Mouse (Mus musculus): Measurements from ENCODE around the gene Rnf216.

Gene Rnf216

DNA sequence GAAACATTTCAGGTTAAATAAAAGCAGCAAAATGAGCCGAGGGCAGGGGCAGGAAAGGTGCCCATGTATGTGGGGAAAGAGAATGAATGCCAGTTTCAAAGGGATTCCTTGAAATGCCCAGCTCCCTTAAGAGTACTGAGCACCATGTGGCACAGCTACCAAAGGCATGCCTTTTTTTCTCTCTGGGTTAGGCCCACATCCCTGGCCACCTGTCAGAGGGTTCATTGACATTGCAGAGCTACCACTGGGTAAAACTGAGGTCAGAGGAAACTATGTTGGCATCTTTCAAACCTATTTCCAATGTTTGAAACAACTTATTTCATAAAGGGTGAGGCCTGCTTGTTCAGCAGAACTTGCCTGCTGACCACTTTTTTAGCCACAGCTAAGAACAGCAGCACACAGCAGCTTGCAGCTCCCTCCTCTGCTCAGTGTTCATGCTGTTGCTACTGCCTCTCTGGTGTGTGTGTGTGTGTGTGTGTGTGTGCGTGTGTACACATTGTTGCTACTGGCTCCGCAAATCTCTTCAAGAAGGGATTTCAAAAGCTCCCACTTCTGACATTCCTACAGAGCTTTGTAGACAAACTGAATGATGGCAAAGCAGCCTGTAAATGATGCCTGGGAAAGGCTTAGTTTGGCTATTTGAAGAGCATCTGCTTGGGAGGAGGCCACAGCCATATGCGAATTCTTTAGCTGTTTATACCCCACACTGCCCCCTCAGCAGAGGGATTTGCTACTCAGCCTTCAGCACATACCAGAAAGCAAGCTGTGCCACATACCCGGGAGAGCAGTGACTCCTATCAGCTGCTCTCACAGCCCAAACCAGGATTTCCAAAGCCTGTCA lies 59.4 kb downstream of the Rnf216 start:
- no peak for DNase-seq (ENCODE audit: low read depth)

DNA sequence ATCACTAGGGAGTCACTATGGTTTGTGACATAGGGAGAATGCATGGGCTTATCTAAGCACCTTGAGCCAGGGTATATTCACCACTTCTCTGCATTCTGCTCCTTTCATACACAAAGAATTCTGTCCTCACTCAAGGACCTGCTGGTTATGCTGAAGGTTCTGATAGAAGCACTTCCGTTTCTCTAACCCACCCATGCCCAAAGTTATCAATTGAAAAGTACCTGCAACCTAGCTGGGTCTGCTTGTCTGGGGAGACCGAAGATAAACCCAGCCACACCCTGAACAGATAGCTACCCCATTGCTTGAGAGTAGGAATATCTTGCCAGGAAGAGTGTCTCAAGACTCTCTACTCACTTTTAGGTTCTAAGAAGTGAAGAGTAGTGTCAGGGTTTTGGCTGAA lies 60.1 kb downstream of the Rnf216 start:
- no peak for DNase-seq (ENCODE audit: low read depth)

DNA sequence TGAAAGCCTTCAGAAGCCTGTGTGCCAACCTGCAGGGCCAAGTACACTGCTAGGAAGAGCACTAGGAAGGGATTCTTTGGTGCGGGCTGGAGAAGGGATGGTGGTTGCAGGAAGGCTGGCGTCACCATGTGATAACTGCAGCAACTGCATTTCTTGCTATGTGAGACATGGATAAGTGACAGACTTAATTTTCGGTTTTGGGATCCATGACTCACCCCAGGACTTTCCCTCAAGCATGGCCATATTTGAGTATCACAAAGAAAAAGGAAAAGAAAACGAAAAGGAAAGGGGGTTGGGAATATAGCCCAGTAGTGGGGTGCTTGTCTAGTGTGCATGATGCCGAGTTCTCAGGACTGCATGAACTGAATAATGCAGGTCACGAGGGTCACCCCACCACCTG lies 60.9 kb downstream of the Rnf216 start:
- no peak for DNase-seq (ENCODE audit: low read depth)

DNA sequence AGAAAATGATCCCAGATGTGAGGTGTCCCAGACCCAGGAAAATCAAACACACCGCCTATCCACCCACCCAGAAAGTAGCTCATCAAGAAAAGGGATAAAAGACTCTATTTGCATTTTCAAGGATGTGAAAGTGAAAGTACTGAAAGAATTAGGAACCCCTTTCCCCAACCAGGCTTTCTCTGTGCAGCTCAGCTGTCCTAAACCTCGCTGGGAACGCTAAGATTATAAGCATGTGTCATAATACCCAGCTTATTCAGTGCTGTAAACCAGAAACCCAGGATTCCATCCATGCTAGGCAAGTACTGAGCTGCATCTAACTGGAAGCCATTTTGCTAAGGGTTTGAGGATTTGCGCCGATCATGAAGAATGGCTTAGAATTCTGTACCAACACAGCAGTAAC lies 62.5 kb downstream of the Rnf216 start:
- no peak for DNase-seq (ENCODE audit: low read depth)

DNA sequence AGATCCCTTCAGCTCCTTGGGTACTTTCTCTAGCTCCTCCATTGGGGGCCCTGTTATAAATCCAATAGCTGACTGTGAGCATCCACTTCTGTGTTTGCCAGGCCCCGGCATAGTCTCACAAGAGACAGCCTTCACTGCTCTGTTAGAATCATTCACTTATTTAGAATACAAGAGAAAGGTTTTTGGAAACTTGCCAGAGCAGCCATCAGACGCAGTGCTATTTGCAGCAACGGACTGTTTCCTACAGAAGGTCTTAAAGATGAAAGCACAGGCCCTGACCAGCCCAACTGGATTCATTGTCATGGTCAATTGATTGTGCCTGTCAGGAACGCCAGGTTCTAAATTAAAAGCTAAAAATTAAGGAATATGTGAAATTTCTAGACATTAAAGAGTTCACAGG lies 63.0 kb downstream of the Rnf216 start:
- no peak for DNase-seq (ENCODE audit: low read depth)

DNA sequence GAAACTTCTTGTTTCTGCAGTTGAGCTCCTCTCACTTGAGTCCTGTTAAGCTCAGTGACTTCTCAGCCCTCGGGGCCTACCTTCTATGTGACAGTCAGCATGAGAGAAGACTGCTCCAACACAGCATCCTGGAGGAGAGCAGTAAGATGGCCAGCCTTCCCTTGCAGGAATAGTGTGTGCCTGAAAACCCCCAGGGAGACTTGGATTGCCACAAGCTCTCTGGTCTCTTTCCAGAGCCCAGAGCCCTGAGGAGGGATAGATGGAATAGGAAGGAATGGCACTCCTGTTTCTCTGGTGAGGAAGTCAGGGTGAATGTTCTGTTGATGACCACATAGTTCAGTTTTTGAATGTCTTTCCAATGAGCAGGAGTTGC lies 63.8 kb downstream of the Rnf216 start:
- no peak for DNase-seq (ENCODE audit: low read depth)

DNA sequence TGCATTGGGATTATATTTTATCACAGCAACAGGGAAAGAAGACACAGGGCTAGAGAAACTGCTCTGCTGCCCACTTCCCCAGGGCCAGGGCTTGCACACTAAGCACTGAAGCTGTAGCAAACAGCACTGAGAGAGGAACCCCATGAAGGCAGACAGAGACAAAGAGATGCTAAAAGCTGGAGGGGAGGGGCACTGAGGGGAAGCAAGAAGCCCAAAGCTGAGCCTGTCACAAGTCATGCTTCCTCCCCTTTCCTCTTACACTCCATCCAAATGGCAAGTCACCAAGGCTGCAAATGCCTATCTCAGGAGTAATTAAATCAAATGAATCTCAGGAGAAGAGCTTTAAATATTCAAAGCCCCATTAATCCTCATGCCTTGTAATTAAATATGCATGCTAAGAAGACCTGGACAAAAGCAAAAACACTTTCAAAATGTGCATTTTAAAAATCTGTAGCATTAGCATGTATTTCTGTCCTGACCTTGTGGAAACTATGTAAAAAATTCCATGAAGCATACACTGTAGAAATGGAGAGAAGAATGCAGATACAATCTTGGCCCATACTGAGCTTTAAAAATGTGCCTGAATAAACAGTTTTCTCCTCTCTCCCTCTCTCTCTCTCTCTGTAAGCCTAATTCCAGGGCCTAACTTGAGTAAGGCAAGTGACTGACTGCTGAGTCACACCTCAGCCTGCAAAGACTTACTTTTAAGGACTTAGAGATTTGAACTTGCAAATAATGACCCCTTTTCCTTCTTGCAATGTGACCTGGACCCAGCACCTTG lies 64.4 kb downstream of the Rnf216 start:
- no peak for DNase-seq (ENCODE audit: low read depth)

DNA sequence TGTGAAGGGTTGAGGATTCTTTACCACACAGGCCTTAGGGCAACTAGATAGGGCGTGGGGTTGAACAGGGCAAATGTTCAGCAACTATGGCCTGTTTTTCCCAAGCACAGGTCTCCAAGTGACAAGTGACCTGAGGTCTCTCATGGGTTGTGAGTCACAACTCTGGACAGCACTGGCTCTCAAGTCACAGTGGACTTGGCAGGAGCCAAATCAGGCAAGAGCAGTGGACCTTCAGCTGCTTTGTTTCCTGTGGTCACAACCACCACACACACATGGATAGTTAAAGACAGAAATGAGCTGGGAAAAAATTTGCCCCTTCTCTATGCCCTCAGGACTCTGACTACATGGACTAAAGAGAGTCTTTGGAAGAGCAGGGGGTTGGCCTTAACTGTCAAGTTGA lies 65.2 kb downstream of the Rnf216 start:
- DNase-seq (ENCODE audit: low read depth) = no peak

DNA sequence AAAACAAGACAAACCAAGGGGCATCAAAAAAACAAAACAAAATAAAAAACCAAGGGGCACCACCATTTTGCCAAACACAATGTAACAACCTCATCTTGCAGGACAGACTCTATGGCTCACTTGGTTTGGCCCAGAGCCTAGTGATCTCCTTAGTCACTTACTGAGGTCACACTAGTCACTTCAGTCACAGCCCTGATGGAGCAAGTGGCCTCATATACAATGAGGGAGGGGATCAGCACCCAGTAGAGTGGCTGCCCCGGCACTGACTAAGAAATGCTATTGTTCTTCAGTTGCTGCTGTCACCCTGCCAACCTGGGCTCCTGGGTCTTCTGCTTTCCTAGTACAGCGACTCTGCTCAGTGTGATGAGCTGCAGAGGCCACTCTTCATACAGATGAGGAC lies 68.9 kb downstream of the Rnf216 start:
- DNase-seq (ENCODE audit: low read depth) = no peak

DNA sequence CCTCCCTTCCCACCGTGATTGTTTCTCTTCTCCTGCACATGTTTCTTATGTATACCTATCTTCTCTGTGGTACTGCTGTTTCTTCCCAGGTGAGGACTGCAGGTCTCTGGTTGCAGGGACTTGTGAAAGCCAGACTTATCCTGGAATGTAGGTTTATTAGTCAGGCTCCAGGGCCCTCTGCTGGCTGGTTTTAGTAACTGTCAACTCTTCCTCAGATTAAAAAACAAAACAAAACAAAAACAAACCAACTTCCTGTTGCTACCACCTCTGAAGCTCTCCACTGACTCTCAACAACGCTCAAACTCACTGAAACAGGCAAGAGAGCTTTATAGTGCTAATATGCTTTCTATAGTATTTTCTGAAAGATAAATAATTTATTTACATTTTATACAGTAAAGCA lies 69.5 kb downstream of the Rnf216 start:
- no peak for DNase-seq (ENCODE audit: low read depth)

DNA sequence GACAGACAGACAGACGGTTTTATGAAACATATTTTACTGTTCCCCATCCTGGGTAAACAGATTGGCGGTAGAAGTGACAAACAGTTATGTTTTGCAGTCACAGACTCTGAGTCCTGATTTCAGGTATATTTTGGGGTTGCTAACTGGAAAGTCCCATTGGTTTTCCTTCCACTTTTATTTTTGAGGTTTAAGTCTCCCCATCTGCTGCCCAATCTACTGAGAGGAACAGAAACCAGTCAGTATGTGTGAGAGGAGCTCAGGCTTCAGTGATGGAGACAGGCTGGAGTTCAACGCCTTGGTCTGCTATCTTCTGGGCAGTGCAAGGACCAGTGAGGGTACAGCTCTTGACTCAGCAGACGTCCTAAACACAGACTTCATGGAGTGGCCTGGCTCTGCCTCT lies 74.0 kb downstream of the Rnf216 start:
- no peak for DNase-seq (ENCODE audit: low read depth)

DNA sequence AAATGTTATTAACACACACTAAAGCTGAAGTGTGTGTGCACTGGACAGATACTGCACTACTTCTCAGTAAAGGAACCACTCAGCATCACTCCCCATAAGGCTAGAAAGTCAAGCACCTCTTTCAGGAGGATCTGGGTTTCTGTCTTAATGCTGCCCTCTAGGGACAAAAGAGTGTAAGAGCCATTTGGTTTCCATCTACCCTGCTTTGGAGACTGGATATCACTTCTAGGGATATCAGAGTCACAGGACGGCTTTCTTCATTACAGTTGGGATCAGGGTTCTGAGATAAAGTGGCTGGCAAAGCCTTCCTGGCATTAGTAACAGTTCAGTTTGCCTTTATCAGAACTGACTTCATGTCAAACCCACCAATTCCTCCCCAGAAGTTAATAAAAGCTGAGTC lies 75.6 kb downstream of the Rnf216 start:
- DNase-seq (ENCODE audit: low read depth) = no peak

DNA sequence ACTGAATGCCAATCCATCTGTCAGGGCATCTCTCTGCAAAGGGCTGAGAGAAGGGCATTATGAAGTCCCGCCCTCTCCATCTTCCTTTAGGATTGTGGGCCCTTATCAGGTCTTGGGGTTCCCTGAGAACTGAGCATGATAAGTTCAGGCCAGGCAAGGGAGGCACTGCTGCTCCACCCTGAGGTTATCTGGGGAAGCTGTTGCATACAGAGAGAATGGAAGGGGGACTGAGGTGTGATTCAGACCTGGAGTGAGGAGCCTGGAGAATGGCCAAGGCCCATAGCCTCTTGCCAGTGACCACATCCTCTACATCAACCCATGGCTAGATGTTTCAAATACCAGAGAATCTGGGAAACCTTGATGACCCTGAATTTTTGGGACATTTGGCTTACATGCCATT lies 76.7 kb downstream of the Rnf216 start:
- DNase-seq (ENCODE audit: low read depth) = peak; percentile 56

DNA sequence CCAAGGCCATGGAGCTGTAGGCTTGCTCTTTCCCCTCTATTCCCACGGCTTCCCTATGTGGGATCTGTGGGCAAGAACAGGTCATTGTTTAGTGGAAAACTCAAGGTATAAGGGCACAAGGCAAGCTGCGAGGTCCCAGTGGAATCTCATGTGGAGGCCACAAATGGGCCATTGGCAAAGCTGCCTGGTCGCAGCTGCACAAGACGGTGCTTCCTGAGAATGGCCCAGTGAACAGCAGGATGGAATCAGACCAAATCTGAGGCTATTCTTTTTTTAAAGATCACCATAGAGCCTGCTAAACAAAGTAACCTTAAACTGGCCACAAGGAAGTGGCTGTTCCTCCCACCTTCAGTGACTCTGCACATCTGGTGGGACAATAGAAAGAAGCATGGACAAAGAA lies 77.5 kb downstream of the Rnf216 start:
- no peak for DNase-seq (ENCODE audit: low read depth)

DNA sequence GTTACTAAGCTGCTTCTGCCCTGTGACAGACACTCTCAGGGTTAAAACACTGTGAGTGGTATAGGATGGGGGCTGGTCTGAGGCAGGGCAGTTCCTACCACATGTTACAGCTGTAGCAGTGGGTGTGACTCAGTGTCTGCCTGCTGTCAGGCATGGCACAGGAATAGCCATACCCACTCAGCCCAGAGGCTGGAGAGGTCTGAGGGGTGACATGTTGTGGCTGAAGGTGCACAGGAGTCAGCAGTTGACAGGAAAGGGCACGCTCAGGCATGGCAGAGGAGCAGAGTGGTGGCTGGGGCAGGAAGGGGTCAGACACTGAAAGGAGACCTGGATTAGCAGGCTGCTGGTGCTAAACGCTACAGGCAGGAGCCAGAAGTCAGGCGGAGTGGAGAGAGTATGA lies 78.7 kb downstream of the Rnf216 start:
- DNase-seq (ENCODE audit: low read depth) = no peak

DNA sequence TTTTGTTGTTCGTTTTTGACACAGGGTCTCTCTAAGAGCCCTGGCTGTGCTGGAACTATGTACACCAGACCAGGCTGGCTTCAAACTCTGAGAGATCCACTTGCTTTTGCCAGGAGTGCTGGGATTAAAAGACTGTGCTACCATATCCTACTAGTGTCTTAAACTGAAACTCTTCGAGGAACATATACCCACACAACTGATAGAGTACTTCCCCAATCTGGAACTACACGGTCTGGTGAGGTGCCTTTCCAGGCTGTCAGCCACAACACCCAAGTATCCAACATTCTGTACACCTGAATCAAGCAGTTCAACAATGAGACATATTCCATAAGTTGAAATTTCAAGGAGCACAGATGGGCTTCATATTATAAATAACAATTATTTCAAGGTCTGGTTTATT lies 79.5 kb downstream of the Rnf216 start:
- DNase-seq (ENCODE audit: low read depth) = no peak

DNA sequence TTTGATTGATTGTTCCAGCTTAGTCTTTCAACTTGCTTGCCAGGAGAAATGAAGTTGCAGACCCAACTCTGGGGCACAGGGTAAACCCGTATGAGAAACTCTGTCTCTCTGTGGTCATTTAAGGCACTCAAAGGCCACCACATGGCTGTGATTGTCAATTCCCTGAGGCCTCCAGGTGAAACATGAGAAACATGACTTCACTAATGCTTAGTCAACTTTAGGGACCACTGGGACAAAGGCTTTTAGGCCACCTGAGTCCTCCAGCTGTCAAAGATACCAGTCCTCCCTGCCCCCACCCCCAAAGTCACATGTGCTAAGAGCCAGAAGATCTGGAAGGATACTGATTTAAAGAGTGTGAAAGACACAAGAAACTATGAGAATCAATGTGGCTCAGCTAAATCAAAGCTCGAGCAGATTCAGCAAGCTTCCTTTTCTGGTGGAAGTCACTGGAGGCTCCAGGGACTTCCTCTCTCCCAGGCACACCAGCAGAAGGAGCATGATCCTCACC lies 80.1 kb downstream of the Rnf216 start:
- no peak for DNase-seq (ENCODE audit: low read depth)

DNA sequence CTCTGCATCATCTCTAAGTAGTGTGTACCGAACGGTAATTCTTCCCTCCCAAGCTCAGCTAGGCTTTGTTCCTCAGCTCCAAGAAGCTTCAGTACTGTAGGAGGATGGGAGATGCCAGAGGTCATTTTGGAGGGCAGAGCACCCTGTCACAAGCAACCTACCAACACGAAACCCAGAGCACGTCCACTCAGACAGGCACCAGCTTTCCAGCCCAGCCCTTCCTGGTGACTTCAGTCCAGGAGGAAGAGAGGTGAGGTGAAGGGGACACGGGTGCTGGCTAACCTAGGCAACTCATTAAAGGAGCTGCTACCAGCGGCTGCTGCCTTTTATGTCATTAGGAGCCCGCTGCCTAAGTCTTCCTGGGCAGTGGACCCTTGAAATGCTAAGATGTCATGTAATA lies 81.1 kb downstream of the Rnf216 start:
- no peak for DNase-seq (ENCODE audit: low read depth)

DNA sequence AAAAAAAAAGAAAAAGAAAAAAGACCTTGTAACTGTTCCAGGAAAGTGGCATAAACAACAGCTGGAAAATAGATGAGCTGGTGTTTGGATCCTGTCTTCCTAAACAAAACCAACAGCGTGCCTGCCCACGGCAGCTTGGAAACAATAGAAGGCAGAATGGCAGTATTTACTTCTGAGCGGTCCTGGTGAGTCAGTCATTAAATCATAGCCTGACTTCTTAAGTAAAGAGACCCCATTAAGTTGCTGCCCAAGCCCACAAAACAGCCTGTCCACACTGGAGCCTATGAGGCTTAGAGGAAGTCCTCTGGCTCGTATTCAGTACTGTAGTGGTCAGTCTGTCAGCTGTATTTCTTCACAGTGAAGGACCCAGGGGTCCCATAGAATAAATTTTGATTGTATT lies 81.6 kb downstream of the Rnf216 start:
- no peak for DNase-seq (ENCODE audit: low read depth)

DNA sequence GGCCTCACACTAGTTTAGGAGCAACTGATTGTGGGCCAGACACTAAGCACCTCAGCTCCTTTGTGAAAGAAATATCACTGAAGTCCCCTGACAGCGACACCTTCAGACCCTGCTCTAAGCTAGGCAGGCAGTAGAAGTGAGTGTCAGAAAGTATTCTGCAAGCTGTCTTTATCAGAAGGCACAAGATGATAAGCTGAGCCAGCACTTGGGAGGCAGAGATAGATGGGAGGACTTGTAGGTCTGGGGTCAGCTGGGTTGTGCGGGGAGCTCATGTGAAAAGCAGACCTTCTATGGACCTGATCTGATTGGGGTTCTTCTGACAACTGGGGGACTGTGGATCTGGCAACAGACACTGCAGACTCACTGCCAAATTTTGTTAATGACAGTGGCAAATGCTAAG lies 88.9 kb downstream of the Rnf216 start:
- no peak for DNase-seq (ENCODE audit: low read depth)

DNA sequence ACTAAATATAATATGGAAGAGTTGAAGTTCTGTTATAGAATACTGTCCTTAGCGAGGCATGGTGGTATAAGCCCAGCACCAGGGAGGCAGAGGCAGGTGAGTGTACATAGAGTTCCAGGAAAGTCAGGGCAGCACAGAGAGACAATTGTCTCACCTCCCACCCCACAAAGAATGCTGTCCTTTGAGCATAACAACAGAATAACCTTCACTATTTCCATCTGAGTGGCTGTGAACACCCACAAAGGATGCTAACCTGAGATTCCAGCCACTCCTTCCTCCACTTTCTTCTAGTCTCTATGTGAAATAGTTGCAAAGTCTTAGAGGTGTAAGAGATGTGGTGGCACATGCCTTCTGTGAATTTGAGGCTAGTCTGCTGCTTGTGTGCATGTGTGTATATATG lies 89.8 kb downstream of the Rnf216 start:
- no peak for DNase-seq (ENCODE audit: low read depth)

DNA sequence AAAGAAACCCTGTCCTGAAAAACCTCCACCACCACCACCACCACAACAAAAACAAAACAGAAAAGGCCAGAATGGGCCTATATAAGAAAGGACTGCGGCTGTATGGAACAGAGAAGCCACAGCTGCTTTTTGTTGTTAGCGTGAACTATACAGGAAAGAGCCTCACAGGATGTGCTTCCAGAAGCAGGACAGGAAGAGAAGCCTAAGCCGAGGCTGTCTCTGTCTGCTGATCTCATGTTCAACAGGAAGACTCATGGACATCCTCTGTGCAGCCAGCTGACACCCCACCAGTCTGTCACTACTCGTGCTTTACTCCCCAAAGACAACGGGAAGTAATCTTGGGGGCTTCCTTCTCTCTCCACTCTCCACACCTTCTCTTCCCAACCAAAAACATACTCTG lies 95.4 kb downstream of the Rnf216 start:
- DNase-seq (ENCODE audit: low read depth) = no peak

DNA sequence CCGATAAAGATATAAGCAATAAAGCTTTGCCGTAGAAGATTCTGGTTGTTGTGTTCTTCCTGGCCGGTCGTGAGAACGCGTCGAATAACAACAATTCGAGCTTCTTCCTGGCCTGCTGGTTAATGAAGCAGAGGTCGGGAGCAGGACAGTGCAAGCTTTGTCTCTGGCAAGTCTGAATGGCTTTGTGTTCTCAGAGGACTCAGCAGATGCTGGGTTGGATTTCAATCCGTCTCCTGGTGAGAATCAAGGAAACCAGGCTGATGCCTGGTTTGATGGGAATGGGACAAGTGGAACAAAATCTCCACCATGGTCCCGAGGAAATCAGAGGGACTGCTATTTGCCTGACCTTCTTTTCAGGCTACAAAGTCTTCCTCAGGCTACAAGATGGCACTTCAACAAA lies 103.4 kb downstream of the Rnf216 start:
- no peak for DNase-seq (ENCODE audit: low read depth)

All from fibroblast of lung, adult 2 months (primary cell).